Mouse (Mus musculus): Measurements from ENCODE around the gene Snrnp70.

Snrnp70 gene

GRCm38 (mm10) chr7:45395578-45396336, at the start of gene Snrnp70:
Gene Snrnp70 (minus strand): TSS chr7:45395742.
- DNase-seq = peak; percentile 100

- DNase-seq = no peak
These were observed 48.2 kb upstream of the Snrnp70 start for GRCm38 (mm10) chr7:45443526-45444420.

GRCm38 (mm10) chr7:45437521-45438276, 42.2 kb upstream of the Snrnp70 start, which contains the start of gene Ruvbl2:
Gene Ruvbl2 (minus strand): TSS chr7:45438096.
- DNase-seq = no peak

GRCm38 (mm10) chr7:45437046-45437445, 41.5 kb upstream of the Snrnp70 start:
- no peak for DNase-seq

- DNase-seq = no peak
These were observed 40.9 kb upstream of the Snrnp70 start for GRCm38 (mm10) chr7:45436444-45436843.

- no peak for DNase-seq
These were observed 39.5 kb upstream of the Snrnp70 start for GRCm38 (mm10) chr7:45435038-45435437.

- DNase-seq = peak; percentile 100
These were observed 38.9 kb upstream of the Snrnp70 start, which contains the start of gene Gys1 for GRCm38 (mm10) chr7:45434203-45435015. Gene Gys1 (plus strand): TSS chr7:45434844.

GRCm38 (mm10) chr7:45433835-45434202, 38.3 kb upstream of the Snrnp70 start:
- DNase-seq = no peak

GRCm38 (mm10) chr7:45426556-45426955, 31.0 kb upstream of the Snrnp70 start:
- no peak for DNase-seq

GRCm38 (mm10) chr7:45421194-45421593, 25.7 kb upstream of the Snrnp70 start:
- DNase-seq = no peak

GRCm38 (mm10) chr7:45420615-45420919, 25.0 kb upstream of the Snrnp70 start, which contains the start of gene Lhb:
Gene Lhb (plus strand): TSS chr7:45420820.
- no peak for DNase-seq

- DNase-seq = no peak
These were observed 24.5 kb upstream of the Snrnp70 start for GRCm38 (mm10) chr7:45419859-45420614.

GRCm38 (mm10) chr7:45417962-45418492, 22.5 kb upstream of the Snrnp70 start:
- DNase-seq = no peak

- DNase-seq = no peak
These were observed 20.1 kb upstream of the Snrnp70 start for GRCm38 (mm10) chr7:45415636-45416035.

GRCm38 (mm10) chr7:45414740-45415224, 19.2 kb upstream of the Snrnp70 start:
- peak in 1 of 2 experiments; percentile 4 for DNase-seq

GRCm38 (mm10) chr7:45413864-45414739, 18.6 kb upstream of the Snrnp70 start:
- DNase-seq = peak in 1 of 2 experiments; percentile 17

- peak in 1 of 2 experiments; percentile 2 for DNase-seq
These were observed 17.7 kb upstream of the Snrnp70 start, which contains the start of gene Ntf5 for GRCm38 (mm10) chr7:45413113-45413863. Gene Ntf5 (plus strand): TSS chr7:45413695.

- peak in 1 of 2 experiments; percentile 1 for DNase-seq
These were observed 16.9 kb upstream of the Snrnp70 start for GRCm38 (mm10) chr7:45412421-45412820.
